Mouse (Mus musculus) A20 (cell line): ENCODE data around the gene Icos.

ENCODE experiments used
- DNase-seq: peaks from one replicate; pipeline ENCODE4 v3.0.0-alpha.2; 2011; ENCODE audit warnings: low read depth, low spot score

Gene Icos

GRCm38 (mm10) chr1:61038223-61038622 is 60.5 kb downstream of the Icos start:
- DNase-seq, result no peak

GRCm38 (mm10) chr1:61039310-61039709 is 61.6 kb downstream of the Icos start:
- no peak for DNase-seq

GRCm38 (mm10) chr1:61040401-61040800 is 62.7 kb downstream of the Icos start:
- no peak for DNase-seq

GRCm38 (mm10) chr1:61042842-61043241 is 65.1 kb downstream of the Icos start:
- no peak for DNase-seq

- no peak for DNase-seq
These were observed 68.5 kb downstream of the Icos start for GRCm38 (mm10) chr1:61046055-61046705.

- DNase-seq, result no peak
These were observed 69.6 kb downstream of the Icos start for GRCm38 (mm10) chr1:61047336-61047735.
